Mouse (Mus musculus) cerebellum, adult 2 months (tissue): ENCODE results near the gene Cep19. TPM values are rescaled to one million over a fixed set of nuclear protein-coding genes. Genes with fewer than 3 reads are reported as not detected.

ENCODE experiments used
- DNase-seq, 2 experiments: peaks; one replicate each; pipeline ENCODE4 v3.0.0; 2021
- H3K27ac ChIP-seq: fragments of 200-500 bp; 2 replicates; pipeline ENCODE4 v1.5.1; 2012; ENCODE audit warnings: low read length, control low read depth, inconsistent platforms; ENCODE audit not compliant: insufficient read depth
- H3K27me3 ChIP-seq: fragments of 200-500 bp; 2 replicates; pipeline ENCODE4 v1.6.1; 2012; ENCODE audit warnings: inconsistent platforms, mild to moderate bottlenecking, low read length, moderate library complexity; ENCODE audit not compliant: control insufficient read depth, insufficient read depth
- H3K4me1 ChIP-seq: fragments of 200-500 bp; 2 replicates; pipeline ENCODE4 v1.6.1; 2011; ENCODE audit warnings: low read length; ENCODE audit not compliant: control insufficient read depth, insufficient read depth
- H3K4me3 ChIP-seq: fragments of 200-500 bp; replicated peaks from 2 replicates; pipeline ENCODE3; 2011; ENCODE audit warnings: mild to moderate bottlenecking, low read depth, low read length, control low read depth; ENCODE audit not compliant: insufficient read depth
- CTCF ChIP-seq: fragments of 200-500 bp; IDR thresholded peaks from 2 replicates; pipeline ENCODE4 v1.5.1; 2011; ENCODE audit warnings: low read depth, mild to moderate bottlenecking, control low read depth, low read length, moderate library complexity, borderline replicate concordance; ENCODE audit not compliant: insufficient read depth
- POLR2A ChIP-seq: fragments of 200-500 bp; IDR thresholded peaks from 2 replicates; pipeline ENCODE4 v1.6.1; 2011; ENCODE audit warnings: low read length, control low read depth, borderline replicate concordance; ENCODE audit not compliant: insufficient read depth
- WGBS: fragments of 180-500 bp; shearing (Covaris S2); methylation state at CpG from one replicate; pipeline ENCODE4 v1.1.7; 2018; 5-methylcytosine and 5-hydroxymethylcytosine counted together
- polyA plus RNA-seq: library from polyadenylated mRNA; depleted of rRNA; stranded (reverse); fragments of >200 nt; gene quantifications from 2 replicates; pipeline ENCODE4 v1.2.3, GENCODE M21; 2012; rRNA removed

Cep19 gene
- polyA plus RNA-seq, 1 experiment = 46.9 TPM

GRCm38 (mm10) chr16:32144592-32144991 is 45.0 kb downstream of the Cep19 start:
- 90% methylated on average over 17 of the region's 17 CpGs for WGBS
- no peak for DNase-seq
- TF ChIP-seq CTCF (no peak), POLR2A (no peak)
- Histone ChIP-seq H3K4me3 (no peak overlapping the region), H3K4me1 (no peaks in the 10 kb centered on the region), H3K27me3 (no peaks in the 10 kb centered on the region), H3K27ac (no peak overlapping the region)

DNA sequence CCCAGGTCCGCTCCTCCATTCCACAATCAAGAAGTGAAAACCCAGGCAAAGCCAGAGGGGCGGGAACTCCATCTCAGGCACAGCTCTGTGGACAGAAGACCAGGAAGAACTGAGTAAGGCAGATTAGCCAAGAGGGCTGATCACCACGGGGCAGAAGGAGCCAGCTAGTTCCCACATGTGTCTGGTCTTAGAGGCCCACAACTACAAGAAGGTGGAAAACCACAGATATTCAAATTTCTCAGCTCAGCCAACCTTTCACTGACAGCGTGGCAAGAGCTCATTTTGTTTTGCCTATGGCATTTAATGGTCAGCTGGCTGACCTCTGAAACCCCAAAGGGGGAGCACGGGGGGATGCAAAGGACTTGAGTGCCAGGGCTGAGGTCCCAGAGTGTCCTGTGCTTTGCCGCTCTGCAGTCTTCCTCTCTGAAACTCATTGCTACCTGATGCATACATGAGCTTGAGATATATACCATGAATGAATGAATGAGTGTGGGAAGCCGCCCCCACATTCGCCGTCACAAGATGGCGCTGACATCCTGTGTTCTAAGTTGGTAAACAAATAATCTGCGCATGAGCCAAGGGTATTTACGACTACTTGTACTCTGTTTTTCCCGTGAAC is 48.1 kb downstream of the Cep19 start:
- TF ChIP-seq CTCF (peak; percentile 23; the same call in 1 of the 2 replicates), POLR2A (no peak)
- DNase-seq = peak; percentile 53 to 58
- Histone ChIP-seq H3K27ac (peak overlapping the region; percentile 40), H3K27me3 (no peaks in the 10 kb centered on the region), H3K4me3 (peak overlapping the region; percentile 40), H3K4me1 (no peaks in the 10 kb centered on the region)
- WGBS = 59% methylated on average over 11 of the region's 13 CpGs

DNA sequence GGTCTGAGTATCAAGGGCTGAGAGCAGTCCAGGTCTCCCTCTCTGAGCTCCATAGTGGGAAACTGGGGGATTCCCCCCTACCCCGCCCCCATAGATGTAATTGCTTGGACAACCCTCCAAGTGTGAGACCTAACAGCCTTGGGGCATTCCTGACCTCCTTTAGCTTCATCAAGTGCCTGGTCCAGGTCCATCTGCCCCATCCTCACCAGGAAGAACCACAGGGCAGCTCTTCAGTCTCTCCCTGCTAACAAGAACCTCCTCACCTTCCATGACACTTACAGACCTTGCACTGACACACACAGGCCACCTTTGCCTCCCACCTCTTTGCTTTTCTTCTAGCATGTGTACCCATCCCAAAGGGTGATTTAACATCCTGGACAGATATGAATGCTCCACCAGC is 54.4 kb downstream of the Cep19 start:
- H3K4me3 ChIP-seq = peak overlapping the region; percentile 20
- H3K27me3 ChIP-seq = no peaks in the 10 kb centered on the region
- WGBS = 8% methylated on average over 1 of the region's 1 CpGs
- H3K4me1 ChIP-seq = peaks cover 25% of the 10 kb centered on the region
- TF ChIP-seq POLR2A (no peak), CTCF (no peak)
- DNase-seq = no peak
- peak overlapping the region; percentile 97 for H3K27ac ChIP-seq

DNA sequence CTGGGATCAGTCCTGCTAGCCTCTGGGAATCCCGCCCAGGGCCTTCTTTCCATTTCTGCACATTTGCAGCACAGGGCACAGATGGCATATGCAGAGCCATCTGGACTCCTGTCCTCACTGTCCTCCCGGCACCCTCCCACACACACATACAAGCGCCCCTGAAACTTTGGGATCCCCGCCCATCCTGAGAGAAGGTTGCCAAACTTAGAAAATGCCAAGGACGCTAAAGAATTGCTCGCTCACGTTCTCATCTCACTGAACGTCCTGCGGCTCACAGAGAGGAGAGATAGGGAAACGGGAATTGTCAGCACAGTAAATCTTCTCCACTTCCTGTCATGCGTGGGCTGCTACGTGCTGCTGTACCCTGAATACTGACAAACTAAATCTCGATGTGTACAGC is 54.8 kb downstream of the Cep19 start:
- DNase-seq = peak; percentile 97 to 99
- peak overlapping the region; percentile 97 for H3K27ac ChIP-seq
- peak overlapping the region; percentile 27 for H3K4me3 ChIP-seq
- peaks cover 25% of the 10 kb centered on the region for H3K4me1 ChIP-seq
- H3K27me3 ChIP-seq = no peaks in the 10 kb centered on the region
- WGBS = 9% methylated on average over 13 of the region's 13 CpGs
- TF ChIP-seq POLR2A = no peak; the same call in 1 of the 2 replicates
- TF ChIP-seq CTCF = no peak

DNA sequence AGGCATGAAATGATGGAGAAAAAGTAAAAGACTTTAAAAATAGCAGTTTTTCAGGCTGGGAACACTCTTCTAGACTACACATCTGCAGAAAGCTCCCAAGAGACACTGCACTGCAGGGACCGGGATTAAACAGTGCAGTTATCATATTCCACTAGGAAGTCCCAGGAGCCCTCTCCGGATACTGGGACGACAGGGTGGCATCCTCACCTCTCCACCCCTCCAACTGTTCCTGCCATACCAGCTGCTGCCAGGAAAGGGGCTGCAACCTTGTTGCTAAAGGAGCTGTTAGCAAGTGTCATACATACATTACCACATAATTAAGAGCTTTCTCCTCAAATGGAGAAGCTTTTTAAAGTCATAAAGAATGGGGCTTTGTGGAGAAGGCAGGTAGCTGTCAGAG is 57.1 kb downstream of the Cep19 start:
- TF ChIP-seq POLR2A = no peak
- TF ChIP-seq CTCF = no peak
- H3K4me3 ChIP-seq = no peak overlapping the region
- DNase-seq = no peak
- 19% methylated on average over 3 of the region's 3 CpGs for WGBS
- H3K27me3 ChIP-seq = no peaks in the 10 kb centered on the region
- H3K4me1 ChIP-seq = peaks cover 25% of the 10 kb centered on the region
- H3K27ac ChIP-seq = no peak overlapping the region

GRCm38 (mm10) chr16:32157369-32157768 is 57.8 kb downstream of the Cep19 start:
- TF ChIP-seq CTCF (no peak), POLR2A (no peak)
- no peak for DNase-seq
- no peak overlapping the region; the same call in 1 of the 2 replicates for H3K27ac ChIP-seq
- no peak overlapping the region for H3K4me3 ChIP-seq
- peaks cover 25% of the 10 kb centered on the region for H3K4me1 ChIP-seq
- WGBS = 76% methylated on average over 2 of the region's 2 CpGs
- H3K27me3 ChIP-seq = no peaks in the 10 kb centered on the region

Other genes starting within 250 kb of the Cep19 start
- 0.75 and 1.1 TPM in 2 replicates for gene Meltf, start 221.0 kb upstream of the Cep19 start, polyA plus RNA-seq
- 33.1 and 34.2 TPM in 2 replicates for gene Pigz, start 165.9 kb upstream of the Cep19 start, polyA plus RNA-seq
- 66.2 and 70.7 TPM in 2 replicates for gene 0610012G03Rik, start 151.3 kb upstream of the Cep19 start, polyA plus RNA-seq
- gene Ncbp2, start 151.3 kb upstream of the Cep19 start, polyA plus RNA-seq = 74.0 and 86.5 TPM in 2 replicates
- 23.5 and 25.0 TPM in 2 replicates for gene Senp5, start 96.5 kb upstream of the Cep19 start, polyA plus RNA-seq
- 22.0 and 22.5 TPM in 2 replicates for gene Pak2, start 20.5 kb upstream of the Cep19 start, polyA plus RNA-seq
- 27.6 and 30.3 TPM in 2 replicates for gene Pigx, start 60 bp upstream of the Cep19 start, polyA plus RNA-seq
- 4.1 and 4.8 TPM in 2 replicates for gene Nrros, start 65.8 kb downstream of the Cep19 start, polyA plus RNA-seq
- not detected in 2 replicates for gene Bex6, start 80.0 kb downstream of the Cep19 start, polyA plus RNA-seq
- gene Fbxo45, start 147.4 kb downstream of the Cep19 start, polyA plus RNA-seq = 29.6 and 30.8 TPM in 2 replicates
- gene Wdr53, start 147.4 kb downstream of the Cep19 start, polyA plus RNA-seq = 10.8 and 11.1 TPM in 2 replicates
- 0.11 and 0.23 TPM in 2 replicates for gene Smco1, start 171.7 kb downstream of the Cep19 start, polyA plus RNA-seq
- 18.0 and 18.3 TPM in 2 replicates for gene Rnf168, start 177.7 kb downstream of the Cep19 start, polyA plus RNA-seq
- 18.1 and 18.8 TPM in 2 replicates for gene Ubxn7, start 232.5 kb downstream of the Cep19 start, polyA plus RNA-seq